Mouse (Mus musculus) kidney, adult 8-10 months (tissue): ENCODE measurements around the gene Rufy2.
"Not testable (repeated sequence)": the region's sequence is repeated elsewhere in the genome, so short reads cannot be mapped to it uniquely, and the experiment has no call there.

Experiments used
- DNase-seq, 2 experiments: peaks; one replicate each; pipeline ENCODE4 v3.0.0; 2022

Gene Rufy2

DNA sequence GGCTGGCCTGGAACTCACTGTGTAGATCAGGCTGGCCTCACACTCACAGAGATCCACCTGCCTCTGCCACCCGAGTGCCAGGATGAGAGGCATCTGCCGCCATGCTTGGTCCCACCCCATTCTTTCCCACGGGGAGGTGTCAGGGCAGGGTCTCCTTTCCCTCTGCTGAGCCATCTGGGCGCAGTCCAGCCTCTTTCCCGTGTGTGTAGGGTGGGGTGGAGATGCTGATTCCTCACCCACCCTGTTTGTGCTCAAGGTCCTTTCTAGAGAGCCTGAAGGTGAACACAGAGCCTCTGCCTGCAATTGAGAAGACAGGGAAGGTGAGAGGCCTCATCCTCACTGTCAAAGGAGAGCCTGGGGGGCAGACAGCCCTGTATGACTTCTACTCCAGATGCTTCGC is 74.0 kb downstream of the Rufy2 start:
- not testable (repeated sequence) for DNase-seq

DNA sequence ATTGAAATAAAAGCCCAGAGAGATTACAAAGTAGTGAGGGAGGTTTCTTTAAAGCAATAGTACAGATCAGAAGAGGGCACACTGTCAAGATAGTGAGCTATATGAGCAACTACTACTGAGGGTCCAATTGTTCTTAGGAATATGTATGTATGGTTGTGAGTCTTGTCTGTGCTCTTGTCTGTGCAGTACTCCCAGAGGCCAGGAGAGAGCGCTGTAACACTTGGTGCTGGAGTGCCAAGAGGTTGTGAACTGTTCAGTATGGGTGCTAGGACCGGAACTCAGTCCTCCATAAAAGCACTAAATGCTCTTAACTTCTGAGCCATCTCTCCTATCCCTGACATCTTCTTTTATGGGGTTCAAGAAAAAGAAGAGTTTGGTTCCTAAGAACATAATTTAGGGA is 74.6 kb downstream of the Rufy2 start:
- no peak for DNase-seq

DNA sequence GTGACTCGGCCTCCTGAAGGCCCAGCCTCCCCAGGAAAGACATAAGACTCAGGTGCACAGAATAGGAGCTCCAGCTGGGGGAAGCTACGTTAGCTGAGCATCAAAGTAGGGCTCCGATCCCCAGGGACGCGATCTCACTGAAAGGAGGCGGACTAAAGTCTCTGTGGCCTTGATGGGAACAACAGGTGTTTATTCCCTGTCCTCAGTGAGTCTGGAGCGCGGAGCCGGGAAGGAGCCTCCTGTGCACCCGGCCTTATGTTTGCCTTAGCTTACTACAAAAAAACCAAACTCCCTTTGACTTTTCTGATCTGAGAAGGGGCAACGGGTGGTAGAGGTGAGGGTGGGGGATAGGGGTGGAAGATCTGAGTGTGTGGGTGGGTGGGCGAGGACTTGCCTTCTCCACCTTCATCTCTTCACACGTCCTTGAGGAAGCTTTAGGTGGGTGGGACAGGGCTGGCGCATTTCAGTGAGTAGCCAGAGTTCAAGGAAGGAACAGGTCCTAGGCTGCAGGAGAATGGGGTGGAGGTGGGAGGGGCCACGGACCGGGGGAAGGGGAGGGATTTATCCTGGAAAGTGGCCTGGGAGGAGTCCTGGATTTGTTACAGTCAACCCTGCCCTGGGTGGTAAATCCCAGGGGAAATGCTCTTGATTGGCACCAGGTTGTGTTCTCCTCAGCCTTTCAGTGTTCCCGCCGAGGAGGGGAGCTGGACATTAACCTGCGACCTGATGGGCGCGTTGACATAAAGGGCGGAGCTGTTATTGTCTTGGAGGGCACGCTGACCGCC is 77.1 kb downstream of the Rufy2 start:
- DNase-seq: peak; percentile 71 to 75

DNA sequence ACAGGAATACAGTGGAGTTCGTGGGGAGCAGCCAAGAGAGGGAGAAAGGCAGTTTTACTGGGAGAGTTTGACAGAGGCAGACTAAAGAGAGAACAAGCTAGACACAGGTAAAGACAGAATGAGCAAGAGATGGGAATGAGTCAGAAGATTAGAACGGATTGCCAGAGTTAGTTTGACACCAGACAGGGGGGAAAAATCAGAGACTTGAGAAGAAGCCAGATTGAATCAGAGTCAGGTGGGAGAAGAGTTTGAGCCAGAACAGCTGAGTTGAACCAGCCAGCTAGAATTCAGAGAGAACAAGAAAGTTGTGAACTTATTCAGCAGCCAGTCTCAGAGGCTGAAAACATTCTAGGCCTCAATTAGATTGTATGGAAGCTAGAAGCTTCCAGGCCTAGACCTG is 79.8 kb downstream of the Rufy2 start, which contains the start of gene Pbld1:
Gene Pbld1 (plus strand): TSS at position 301 of the 400 bp plus-strand sequence.
- DNase-seq: no peak

DNA sequence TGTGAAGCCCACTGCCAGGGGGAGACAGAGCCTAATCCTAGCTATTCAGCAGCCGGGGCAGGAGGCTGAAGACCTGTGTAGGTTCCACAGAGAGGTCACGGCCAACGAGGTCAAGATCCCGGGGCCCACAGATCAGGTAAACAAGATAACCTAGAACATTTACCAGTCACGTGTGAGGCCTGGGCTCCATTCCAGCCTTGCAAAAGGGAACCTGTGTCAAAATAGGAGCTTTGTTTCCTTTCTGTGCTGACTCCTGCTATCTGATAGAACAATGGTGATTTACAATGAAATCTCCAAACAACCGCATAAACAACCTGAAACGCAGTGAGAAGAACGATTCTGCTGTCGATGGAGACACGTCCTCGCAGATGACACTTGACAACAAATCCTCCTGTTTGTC is 80.4 kb downstream of the Rufy2 start:
- DNase-seq: peak; percentile 85 to 86

DNA sequence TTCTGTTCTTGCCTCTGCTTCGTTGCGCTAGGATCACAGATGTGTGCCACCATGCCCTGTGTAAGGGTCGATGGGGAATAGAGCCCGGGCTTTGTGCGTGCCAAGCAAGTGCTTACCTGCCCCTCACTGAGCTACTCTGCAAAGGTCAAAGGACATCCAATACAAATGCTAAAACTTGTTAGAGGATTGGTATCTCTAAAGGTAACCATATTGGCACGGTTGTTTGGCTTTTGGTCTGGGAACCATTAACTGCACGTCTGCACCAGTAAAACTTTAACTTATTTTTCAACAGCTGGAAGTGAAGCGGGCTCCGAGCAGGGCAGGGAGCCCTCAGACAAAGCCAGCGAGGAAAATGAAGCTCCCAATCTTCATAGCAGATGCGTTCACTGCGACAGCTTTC is 81.2 kb downstream of the Rufy2 start:
- peak; percentile 63 to 78 for DNase-seq

DNA sequence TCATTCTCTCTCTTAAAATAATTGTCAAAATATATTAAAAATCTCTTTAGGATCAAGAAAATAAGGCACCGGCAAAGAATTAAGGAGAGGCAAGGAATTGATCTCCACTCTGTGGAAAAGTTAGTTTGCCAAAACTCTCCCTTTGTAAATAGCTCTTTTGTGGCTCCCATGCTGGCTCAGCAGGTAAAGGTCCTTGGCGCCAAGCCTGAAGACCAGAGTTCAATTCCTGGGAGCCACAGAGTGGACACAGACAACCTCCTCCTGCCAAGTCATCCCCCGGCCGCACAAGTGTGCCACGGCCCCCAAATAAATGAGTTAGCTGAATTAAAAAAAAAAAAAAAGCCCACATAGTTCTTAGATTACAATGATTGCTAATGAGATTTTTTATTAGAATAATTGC is 82.7 kb downstream of the Rufy2 start:
- peak; percentile 80 to 89 for DNase-seq

DNA sequence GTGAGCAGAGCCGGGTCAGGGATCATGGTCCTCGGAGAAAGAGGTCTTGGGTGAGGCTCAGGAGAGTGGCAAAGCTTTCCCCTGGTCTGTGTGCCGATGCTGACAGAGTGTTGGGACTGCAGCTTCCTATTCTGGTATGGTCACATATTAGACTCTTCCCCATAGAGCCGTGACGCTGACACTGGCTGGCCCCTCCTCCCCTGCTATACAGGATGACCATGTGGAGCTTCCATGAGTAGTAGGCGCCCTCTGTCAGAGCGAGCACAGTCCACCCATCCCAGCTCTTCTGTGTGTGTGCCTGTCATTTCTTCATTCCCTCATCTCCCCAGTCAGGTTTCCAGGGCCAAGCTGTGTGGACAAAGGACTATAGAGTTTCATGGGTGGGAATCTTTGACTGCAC is 83.3 kb downstream of the Rufy2 start:
- DNase-seq: no peak

DNA sequence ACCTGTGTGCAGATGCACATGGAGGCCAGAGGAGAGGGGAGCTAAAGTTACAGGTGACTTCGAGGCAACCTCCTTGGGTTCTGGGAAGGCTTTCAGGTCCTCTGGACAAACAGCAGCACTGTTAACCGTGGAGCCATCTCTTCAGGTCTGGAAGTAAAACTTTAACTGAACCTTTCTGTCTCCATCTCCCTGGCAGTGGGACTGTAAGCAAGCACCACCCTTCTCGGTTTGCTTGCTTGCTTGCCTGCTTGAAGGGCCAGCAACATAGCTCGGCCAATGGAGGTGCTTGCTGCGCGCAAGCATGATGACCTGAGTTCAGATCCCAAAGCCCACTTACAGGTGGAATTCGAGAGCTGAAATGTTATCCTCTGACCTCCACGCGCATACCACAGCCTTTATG is 84.5 kb downstream of the Rufy2 start:
- peak; percentile 50 to 65 for DNase-seq

DNA sequence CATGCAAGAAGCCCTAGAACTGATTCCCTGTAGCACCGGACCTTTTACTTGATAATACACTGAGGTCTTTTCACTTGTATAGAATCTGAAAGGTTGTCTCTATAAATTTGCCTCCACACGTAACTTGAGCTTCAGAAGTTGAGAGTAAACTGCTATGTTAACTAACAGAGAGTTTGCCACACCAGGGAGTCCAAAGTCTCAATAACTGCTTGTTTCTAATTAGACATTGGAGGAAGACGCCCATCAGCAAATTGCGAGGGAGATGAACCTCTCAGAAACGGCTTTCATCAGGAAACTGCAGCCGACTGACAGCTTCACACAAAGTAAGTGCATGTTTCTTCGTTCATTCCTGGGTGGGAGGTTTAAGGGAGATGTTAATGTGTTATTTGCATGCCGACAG is 85.5 kb downstream of the Rufy2 start:
- DNase-seq: peak; percentile 26 to 29

DNA sequence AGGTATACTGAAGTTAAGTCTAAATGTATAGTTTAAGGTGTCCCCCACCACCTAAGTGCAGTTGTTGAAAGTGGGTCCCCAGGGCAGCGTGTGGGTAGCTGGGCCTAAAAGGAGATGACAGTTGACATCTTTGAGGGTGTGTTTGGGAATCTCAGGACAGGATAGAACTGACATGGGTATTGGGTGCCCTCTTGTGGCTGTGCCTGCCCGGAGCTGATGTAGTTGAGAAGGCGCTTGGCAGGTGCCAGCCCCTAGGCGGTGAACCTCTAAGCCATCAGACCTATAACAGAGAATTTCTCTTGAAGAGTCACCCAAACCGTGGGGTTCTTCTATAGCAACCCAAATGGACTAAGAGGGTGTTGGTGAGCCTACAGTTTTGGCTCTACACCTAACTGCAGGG is 86.0 kb downstream of the Rufy2 start:
- peak; percentile 78 to 87 for DNase-seq
